Comparison of ENCODE assay signal across 8 mouse cellular contexts in genomic region chr1:74437702-74438427, GRCm38 (mm10). TPM values are rescaled to one million over a fixed set of nuclear protein-coding genes. Genes with fewer than 3 reads are reported as not detected.
DNase-seq lines count a peak whose midpoint lies in the region; ATAC-seq lines count a peak whose summit lies in the region.

No protein-coding gene starts in this region.

- no peaks in the 10 kb centered on the region for H3K79me2 ChIP-seq in macrophage (ENCODE audit: inconsistent target)

- DNase-seq in neural tube, embryonic 10.5 days (ENCODE audit: extremely low spot score, low spot score) = no peak
- peak; percentile 50 to 67 for DNase-seq in adrenal gland, adult 18-20 months (ENCODE audit: low spot score in 2 of 2)
- no peak for DNase-seq in cerebellum, postnatal 25 days
- no peak for DNase-seq in cerebellum, postnatal 4 days (ENCODE audit: low spot score in 2 of 2)

- H3K9ac ChIP-seq in neural tube, embryonic 13.5 days = no peak overlapping the region
- no peak overlapping the region for H3K9ac ChIP-seq in heart, embryonic 16.5 days (ENCODE audit: low read length)

- H3K4me1 ChIP-seq in neural tube, embryonic 13.5 days (replicated peaks) = no peaks in the 10 kb centered on the region
- H3K4me1 ChIP-seq in heart, embryonic 16.5 days (ENCODE audit: control insufficient read depth, insufficient read depth, low read length) = peaks cover 6% of the 10 kb centered on the region; the same call in 1 of the 2 replicates

- H3K4me3 ChIP-seq in neural tube, embryonic 13.5 days = no peak overlapping the region
- no peak overlapping the region for H3K4me3 ChIP-seq in heart, embryonic 16.5 days (ENCODE audit: low read length)
- no peak overlapping the region for H3K4me3 ChIP-seq in macrophage (ENCODE audit: inconsistent target)

- WGBS in neural tube, embryonic 13.5 days = 77% methylated on average over 8 of the region's 8 CpGs
- WGBS in heart, embryonic 16.5 days = 50% methylated on average over 8 of the region's 8 CpGs
- 48% methylated on average over 8 of the region's 8 CpGs for WGBS in macrophage (ENCODE audit: missing documents)

- no peaks in the 10 kb centered on the region for H3K9me3 ChIP-seq in neural tube, embryonic 13.5 days
- H3K9me3 ChIP-seq in heart, embryonic 16.5 days (replicated peaks; ENCODE audit: control insufficient read depth, low read length) = no peaks in the 10 kb centered on the region

- peaks cover 69% of the 10 kb centered on the region for H3K36me3 ChIP-seq in neural tube, embryonic 13.5 days
- H3K36me3 ChIP-seq in heart, embryonic 16.5 days (ENCODE audit: control insufficient read depth, insufficient read depth) = peaks cover 23% of the 10 kb centered on the region
- no peaks in the 10 kb centered on the region; the same call in 1 of the 2 replicates for H3K36me3 ChIP-seq in macrophage (ENCODE audit: inconsistent target)

- no peak overlapping the region for H3K4me2 ChIP-seq in neural tube, embryonic 13.5 days
- no peak overlapping the region for H3K4me2 ChIP-seq in heart, embryonic 16.5 days (ENCODE audit: low read depth, low read length)

- no peaks in the 10 kb centered on the region for H3K27me3 ChIP-seq in neural tube, embryonic 13.5 days
- H3K27me3 ChIP-seq in heart, embryonic 16.5 days (ENCODE audit: control insufficient read depth, insufficient read depth, low read length) = no peaks in the 10 kb centered on the region

- 0 out of 2 replicates have a peak overlapping the region, but pooled peaks have one; percentile 15 for H3K27ac ChIP-seq in neural tube, embryonic 13.5 days (replicated peaks)
- no peak overlapping the region for H3K27ac ChIP-seq in heart, embryonic 16.5 days (ENCODE audit: low read length)
- peak overlapping the region; percentile 80 for H3K27ac ChIP-seq in macrophage

- no peak for ATAC-seq in neural tube, embryonic 13.5 days (ENCODE audit: low read depth)
- ATAC-seq in heart, embryonic 16.5 days (replicated peaks; ENCODE audit: extremely low read depth, insufficient read depth, low FRiP score) = peak; percentile 71; the same call in 1 of the 2 replicates
- no peak for ATAC-seq in erythroblast, adult 5-6 weeks (replicated peaks; ENCODE audit: low FRiP score, poor library complexity, severe bottlenecking)

RNA-seq across cellular contexts. Expression of gene Vil1, which starts 28.7 kb away (rescaled TPM):
- polyA plus RNA-seq in neural tube, embryonic 13.5 days (2015; fragmentation: Nextera tagmentation; extraction: Ambion mirVana) = 0.10 and 0.12 TPM in 2 replicates
- total RNA-seq in adrenal gland, adult 18-20 months (2021) = 1 to 10 TPM; 1.8 to 1.9 TPM
- polyA plus RNA-seq in heart, embryonic 16.5 days (2015; fragmentation: Nextera tagmentation; extraction: Ambion mirVana) = 0.37 and 1.7 TPM in 2 replicates
- total RNA-seq in macrophage (2018; cell fraction: chromatin; rRNA removed) = under 1 TPM in 9 of 26 experiments, not detected in 17; 0.18 to 0.94 (median 0.40) TPM
- under 1 TPM in 23 of 26 experiments, not detected in 3; 0.03 to 0.28 (median 0.11) TPM for total RNA-seq in macrophage (2018; cell fraction: cytosol; rRNA removed)
- under 1 TPM in 12 of 26 experiments, not detected in 14; 0.17 to 0.70 (median 0.32) TPM for total RNA-seq in macrophage (2018; cell fraction: nucleus; rRNA removed)
- polyA plus RNA-seq in macrophage (2018) = 0.04 to 0.06 TPM in 2 of 3 replicates, not detected in the other
- not detected in 2 replicates for total RNA-seq in erythroblast, adult 5-6 weeks (2015; ENCODE audit: low replicate concordance)
- total RNA-seq in erythroblast, adult 5-6 weeks (2017; ENCODE audit: low replicate concordance) = not detected in 2 replicates

RNA-seq across cellular contexts. Expression of gene Ctdsp1, which starts 46.6 kb away (rescaled TPM):
- polyA plus RNA-seq in neural tube, embryonic 13.5 days (2015; fragmentation: Nextera tagmentation; extraction: Ambion mirVana) = 22.5 and 27.1 TPM in 2 replicates
- total RNA-seq in adrenal gland, adult 18-20 months (2021) = 100 to 1,000 TPM; 133 to 136 TPM
- 64.6 and 66.7 TPM in 2 replicates for polyA plus RNA-seq in heart, embryonic 16.5 days (2015; fragmentation: Nextera tagmentation; extraction: Ambion mirVana)
- total RNA-seq in macrophage (2018; cell fraction: chromatin; rRNA removed) = 10 to 100 TPM; 19.5 to 66.8 (median 34.4) TPM
- 100 to 1,000 TPM in 22 of 26 experiments, 10 to 100 TPM in 4; 88.3 to 172 (median 115) TPM for total RNA-seq in macrophage (2018; cell fraction: cytosol; rRNA removed)
- 100 to 1,000 TPM in 1 of 26 experiments, 10 to 100 TPM in 25; 37.1 to 101 (median 59.1) TPM for total RNA-seq in macrophage (2018; cell fraction: nucleus; rRNA removed)
- 82.2 to 152 TPM (median 116 TPM) in 3 replicates for polyA plus RNA-seq in macrophage (2018)
- total RNA-seq in erythroblast, adult 5-6 weeks (2015; ENCODE audit: low replicate concordance) = 30.7 and 40.5 TPM in 2 replicates
- 10.5 and 22.8 TPM in 2 replicates for total RNA-seq in erythroblast, adult 5-6 weeks (2017; ENCODE audit: low replicate concordance)

Comparison
In these comparisons a context has a peak if more than half of its experiments do, and no peak if none do; other contexts are left out.
1. DNase-seq: peak in adrenal gland, adult 18-20 months (2 of 2); none in neural tube, embryonic 10.5 days (single experiment), cerebellum, postnatal 25 days (0 of 2) and cerebellum, postnatal 4 days (0 of 2).